Mouse (Mus musculus): ENCODE data around the gene Ctsz. TPM values are rescaled to one million over a fixed set of nuclear protein-coding genes. Genes with fewer than 3 reads are reported as not detected.

Gene Ctsz
- 75.1 and 78.9 TPM in 2 replicates for polyA plus RNA-seq (2015; fragmentation: Nextera tagmentation; extraction: Ambion mirVana)

GRCm38 (mm10) chr2:174438737-174439449, at the start of gene Ctsz:
Gene Ctsz (minus strand): TSS chr2:174439039.
- under 1% methylated on average over 38 of the region's 38 CpGs for WGBS
- Histone ChIP-seq H3K27ac (replicated peaks) (no peak within 1 kb of the TSS), H3K36me3 (no peaks in the 10 kb centered on the region; the same call in 1 of the 2 replicates)

GRCm38 (mm10) chr2:174487005-174487404, 48.2 kb upstream of the Ctsz start:
- Histone ChIP-seq H3K27ac (replicated peaks) (no peak overlapping the region), H3K4me1 (no peaks in the 10 kb centered on the region), H3K27me3 (no peaks in the 10 kb centered on the region), H3K4me2 (replicated peaks) (no peak overlapping the region), H3K9me3 (no peaks in the 10 kb centered on the region), H3K36me3 (no peaks in the 10 kb centered on the region), H3K4me3 (no peak overlapping the region), H3K9ac (replicated peaks) (no peak overlapping the region)
- ATAC-seq (replicated peaks), result no peak
- 89% methylated on average over 5 of the region's 5 CpGs for WGBS

More at GRCm38 (mm10) chr2:174438737-174439449, at the start of gene Ctsz:
- H3K27me3 ChIP-seq, result no peaks in the 10 kb centered on the region
- H3K9me3 ChIP-seq, result no peaks in the 10 kb centered on the region
- ATAC-seq (replicated peaks), result peak; percentile 74
- peak within 1 kb of the TSS; percentile 70 for H3K4me3 ChIP-seq
- H3K9ac ChIP-seq (replicated peaks), result peak within 1 kb of the TSS; percentile 62
- peaks cover 20% of the 10 kb centered on the region for H3K4me1 ChIP-seq
- H3K4me2 ChIP-seq (replicated peaks), result peak within 1 kb of the TSS; percentile 71

GRCm38 (mm10) chr2:174478746-174479145, 39.9 kb upstream of the Ctsz start:
- no peak overlapping the region for H3K4me3 ChIP-seq
- H3K9me3 ChIP-seq, result no peaks in the 10 kb centered on the region
- H3K9ac ChIP-seq (replicated peaks), result no peak overlapping the region
- no peak for ATAC-seq (replicated peaks)
- no peaks in the 10 kb centered on the region for H3K4me1 ChIP-seq
- no peak overlapping the region for H3K27ac ChIP-seq (replicated peaks)
- no peak overlapping the region for H3K4me2 ChIP-seq (replicated peaks)
- H3K27me3 ChIP-seq, result no peaks in the 10 kb centered on the region
- no peaks in the 10 kb centered on the region for H3K36me3 ChIP-seq
- 73% methylated on average over 5 of the region's 5 CpGs for WGBS

- Histone ChIP-seq H3K27ac (replicated peaks) (no peak overlapping the region), H3K9me3 (no peaks in the 10 kb centered on the region), H3K4me3 (no peak overlapping the region), H3K4me2 (replicated peaks) (no peak overlapping the region), H3K4me1 (peaks cover 4% of the 10 kb centered on the region), H3K27me3 (no peaks in the 10 kb centered on the region), H3K36me3 (no peaks in the 10 kb centered on the region), H3K9ac (replicated peaks) (no peak overlapping the region)
- WGBS, result 76% methylated on average over 3 of the region's 3 CpGs
- no peak for ATAC-seq (replicated peaks)
These were observed 38.9 kb upstream of the Ctsz start for GRCm38 (mm10) chr2:174477543-174478319.

GRCm38 (mm10) chr2:174473550-174473927, 34.7 kb upstream of the Ctsz start:
- Histone ChIP-seq H3K4me3 (peak overlapping the region; percentile 71), H3K36me3 (no peaks in the 10 kb centered on the region), H3K9ac (replicated peaks) (no peak overlapping the region; the same call in 1 of the 2 replicates), H3K9me3 (no peaks in the 10 kb centered on the region), H3K27ac (replicated peaks) (no peak overlapping the region), H3K27me3 (no peaks in the 10 kb centered on the region), H3K4me2 (replicated peaks) (peak overlapping the region; percentile 81), H3K4me1 (peaks cover 12% of the 10 kb centered on the region)
- ATAC-seq (replicated peaks), result peak; percentile 3
- WGBS, result 82% methylated on average over 5 of the region's 5 CpGs

GRCm38 (mm10) chr2:174472818-174473549, 34.1 kb upstream of the Ctsz start, which contains the start of gene Prelid3b:
Gene Prelid3b (minus strand): TSS chr2:174473081.
- peak; percentile 98 for ATAC-seq (replicated peaks)
- H3K27ac ChIP-seq (replicated peaks), result no peak within 1 kb of the TSS
- 1% methylated on average over 53 of the region's 53 CpGs for whole genome bisulfite sequencing
- peaks cover 12% of the 10 kb centered on the region for H3K4me1 ChIP-seq
- no peaks in the 10 kb centered on the region for H3K9me3 ChIP-seq
- H3K4me3 ChIP-seq, result peak within 1 kb of the TSS; percentile 71
- 0 out of 2 replicates have a peak, but pooled peaks cover 4% of the 10 kb centered on the region for H3K36me3 ChIP-seq
- H3K27me3 ChIP-seq, result no peaks in the 10 kb centered on the region
- H3K4me2 ChIP-seq (replicated peaks), result peak within 1 kb of the TSS; percentile 81
- peak within 1 kb of the TSS; percentile 75 for H3K9ac ChIP-seq (replicated peaks)

- ATAC-seq (replicated peaks), result peak; percentile 47
- WGBS, result 8% methylated on average over 30 of the region's 30 CpGs
- Histone ChIP-seq H3K27ac (replicated peaks) (no peak overlapping the region), H3K9ac (replicated peaks) (peak overlapping the region; percentile 75), H3K4me2 (replicated peaks) (peak overlapping the region; percentile 81), H3K9me3 (no peaks in the 10 kb centered on the region), H3K27me3 (no peaks in the 10 kb centered on the region), H3K36me3 (0 out of 2 replicates have a peak, but pooled peaks cover 4% of the 10 kb centered on the region), H3K4me3 (peak overlapping the region; percentile 71), H3K4me1 (peaks cover 12% of the 10 kb centered on the region)
These were observed 33.6 kb upstream of the Ctsz start for GRCm38 (mm10) chr2:174472407-174472806.

GRCm38 (mm10) chr2:174470786-174471405, 32.1 kb upstream of the Ctsz start:
- Histone ChIP-seq H3K4me1 (peaks cover 12% of the 10 kb centered on the region), H3K4me3 (no peak overlapping the region), H3K27ac (replicated peaks) (no peak overlapping the region), H3K27me3 (no peaks in the 10 kb centered on the region), H3K9ac (replicated peaks) (no peak overlapping the region), H3K36me3 (peaks cover 10% of the 10 kb centered on the region), H3K4me2 (replicated peaks) (no peak overlapping the region), H3K9me3 (no peaks in the 10 kb centered on the region)
- WGBS, result 94% methylated on average over 7 of the region's 7 CpGs
- no peak for ATAC-seq (replicated peaks)

- no peak for ATAC-seq (replicated peaks)
- WGBS, result 90% methylated on average over 4 of the region's 4 CpGs
- H3K4me2 ChIP-seq (replicated peaks), result no peak overlapping the region
- H3K27ac ChIP-seq (replicated peaks), result no peak overlapping the region
- no peaks in the 10 kb centered on the region for H3K27me3 ChIP-seq
- H3K9ac ChIP-seq (replicated peaks), result no peak overlapping the region
- no peak overlapping the region for H3K4me3 ChIP-seq
- H3K36me3 ChIP-seq, result peaks cover 14% of the 10 kb centered on the region
- H3K4me1 ChIP-seq, result peaks cover 12% of the 10 kb centered on the region
- no peaks in the 10 kb centered on the region for H3K9me3 ChIP-seq
These were observed 31.5 kb upstream of the Ctsz start for GRCm38 (mm10) chr2:174470333-174470732.

GRCm38 (mm10) chr2:174463789-174464523, 25.1 kb upstream of the Ctsz start, which contains the start of gene Atp5e:
Gene Atp5e (minus strand): TSS chr2:174464105.
- H3K9ac ChIP-seq (replicated peaks), result peak within 1 kb of the TSS; percentile 87
- H3K36me3 ChIP-seq, result peaks cover 39% of the 10 kb centered on the region
- peak within 1 kb of the TSS; percentile 93 for H3K4me3 ChIP-seq
- ATAC-seq (replicated peaks), result peak; percentile 100
- H3K27ac ChIP-seq (replicated peaks), result peak within 1 kb of the TSS; percentile 46; the same call in 1 of the 2 replicates
- no peaks in the 10 kb centered on the region for H3K9me3 ChIP-seq
- no peaks in the 10 kb centered on the region for H3K27me3 ChIP-seq
- WGBS, result 3% methylated on average over 48 of the region's 48 CpGs
- peak within 1 kb of the TSS; percentile 89 for H3K4me2 ChIP-seq (replicated peaks)
- H3K4me1 ChIP-seq, result peaks cover 11% of the 10 kb centered on the region

GRCm38 (mm10) chr2:174463370-174463769, 24.5 kb upstream of the Ctsz start:
- H3K27ac ChIP-seq (replicated peaks), result no peak overlapping the region
- H3K36me3 ChIP-seq, result peaks cover 39% of the 10 kb centered on the region

More at GRCm38 (mm10) chr2:174463370-174463769, 24.5 kb upstream of the Ctsz start:
- WGBS, result 38% methylated on average over 10 of the region's 10 CpGs
- peak; percentile 46 for ATAC-seq (replicated peaks)
- Histone ChIP-seq H3K9ac (replicated peaks) (peak overlapping the region; percentile 87), H3K4me3 (peak overlapping the region; percentile 93), H3K4me1 (peaks cover 11% of the 10 kb centered on the region), H3K9me3 (no peaks in the 10 kb centered on the region), H3K27me3 (no peaks in the 10 kb centered on the region), H3K4me2 (replicated peaks) (peak overlapping the region; percentile 89)

Measured in forebrain, embryonic 15.5 days (tissue).